17 mouse cellular contexts compared by ENCODE assay signal in the genomic region with DNA sequence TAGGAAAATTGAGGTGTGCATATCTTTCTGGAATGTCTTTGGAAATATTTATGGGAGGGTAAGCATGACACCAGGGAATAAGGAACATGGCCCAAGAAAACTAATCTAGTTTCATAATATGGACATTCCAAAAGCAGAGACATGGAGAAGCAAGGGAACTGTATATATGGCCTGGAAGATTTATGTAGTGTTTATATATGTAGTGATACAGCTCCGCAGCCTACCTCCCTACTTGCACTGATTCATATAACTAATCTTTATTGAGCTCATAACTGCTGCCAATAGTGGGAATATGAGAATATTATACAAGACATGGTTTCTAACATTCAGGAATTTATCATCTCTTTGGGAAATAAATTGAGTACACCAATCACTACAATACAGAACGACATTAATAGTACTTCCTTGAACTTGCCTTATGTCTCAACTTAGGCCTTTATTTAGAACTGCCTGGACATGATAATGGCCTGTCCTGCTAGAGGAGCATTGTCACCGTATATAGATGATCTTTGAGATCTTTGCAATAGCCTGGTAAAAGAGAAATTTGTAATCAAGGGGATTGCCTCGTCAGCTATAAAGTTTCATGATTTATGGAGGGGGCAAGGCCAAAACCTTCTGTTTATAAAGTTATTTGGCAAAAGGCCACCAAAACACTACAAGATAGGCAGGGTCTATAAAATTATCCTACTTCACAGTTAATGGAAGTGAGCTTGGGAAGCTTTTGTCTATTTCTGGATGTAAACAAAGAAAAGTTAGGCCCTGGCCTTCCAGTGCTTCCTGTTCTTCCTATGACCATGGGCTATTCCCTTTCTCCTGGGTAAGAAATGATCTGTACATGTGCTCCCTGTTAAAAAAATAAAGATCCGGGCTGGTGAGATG.
"Had no signal": no experiment of that assay in that cellular context is flagged by ENCODE, and none has a peak within 500 bp of the region (broad histone marks: within the 10 kb centered on the region; RNA-seq: fewer than 3 reads in every experiment).

No protein-coding gene starts in this region.

- H3K9me3 ChIP-seq: kidney, embryonic 15.5 days; limb, embryonic 12.5 days; liver, embryonic 12.5 days; midbrain, embryonic 10.5 days; neural tube, embryonic 12.5 days had no signal

- H3K4me1 ChIP-seq: kidney, embryonic 15.5 days; limb, embryonic 12.5 days; liver, embryonic 12.5 days; midbrain, embryonic 10.5 days; neural tube, embryonic 12.5 days had no signal

- DNase-seq: kidney, adult 2 months; kidney, postnatal 36 days; layer of hippocampus, adult 9-11 months; layer of hippocampus, postnatal 36 days; lung, postnatal 36 days; midbrain, embryonic 14.5 days; retina, postnatal 1 day; right cerebral cortex, postnatal 4 days; spleen, adult 18-20 months; thymus, adult 18-20 months; thymus, postnatal 14 days had no signal

- H3K9ac ChIP-seq: kidney, embryonic 15.5 days; limb, embryonic 12.5 days; liver, embryonic 12.5 days; neural tube, embryonic 12.5 days had no signal

- H3K27ac ChIP-seq: kidney, embryonic 15.5 days; limb, embryonic 12.5 days; liver, embryonic 12.5 days; midbrain, embryonic 10.5 days; neural tube, embryonic 12.5 days had no signal

- H3K4me3 ChIP-seq: kidney, embryonic 15.5 days; limb, embryonic 12.5 days; liver, embryonic 12.5 days; midbrain, embryonic 10.5 days; neural tube, embryonic 12.5 days had no signal

- H3K4me2 ChIP-seq: kidney, embryonic 15.5 days; limb, embryonic 12.5 days; liver, embryonic 12.5 days; neural tube, embryonic 12.5 days had no signal

- H3K36me3 ChIP-seq: kidney, embryonic 15.5 days; limb, embryonic 12.5 days; liver, embryonic 12.5 days; midbrain, embryonic 10.5 days; neural tube, embryonic 12.5 days had no signal

- H3K27me3 ChIP-seq: kidney, embryonic 15.5 days; limb, embryonic 12.5 days; liver, embryonic 12.5 days; neural tube, embryonic 12.5 days had no signal

- ATAC-seq: liver, embryonic 12.5 days; lung, postnatal 0 days had no signal
